Mouse (Mus musculus) liver, embryonic 16.5 days (tissue): ENCODE measurements around the gene Shisa9. TPM values are rescaled to one million over a fixed set of nuclear protein-coding genes. Genes with fewer than 3 reads are reported as not detected.

Experiments
- ATAC-seq: fragments of 200-750 bp; cut with Nextera tagmentation; 2 replicates; pipeline ENCODE4 v1.8.0; 2017; ENCODE audit warnings: low read depth, mild to moderate bottlenecking, moderate number of reproducible peaks, moderate library complexity
- H3K27ac ChIP-seq: fragments of 300-500 bp; sonication (generic); 2 replicates; pipeline ENCODE4 v1.5.1; 2014; ENCODE audit warnings: mild to moderate bottlenecking, low read length
- H3K27me3 ChIP-seq: fragments of 300-500 bp; sonication (generic); 2 replicates; pipeline ENCODE4 v1.6.1; 2014; ENCODE audit warnings: low read depth, low read length, mixed read lengths; ENCODE audit not compliant: control insufficient read depth, insufficient read depth
- H3K36me3 ChIP-seq: fragments of 300-500 bp; sonication (generic); 2 replicates; pipeline ENCODE4 v1.6.1; 2014; ENCODE audit warnings: mild to moderate bottlenecking; ENCODE audit not compliant: control insufficient read depth, insufficient read depth
- H3K4me1 ChIP-seq: fragments of 300-500 bp; sonication (generic); 2 replicates; pipeline ENCODE4 v1.6.1; 2014; ENCODE audit warnings: low read depth, low read length, mixed read lengths; ENCODE audit not compliant: control insufficient read depth
- H3K4me2 ChIP-seq: fragments of 300-500 bp; sonication (generic); 2 replicates; pipeline ENCODE4 v1.6.1; 2014; ENCODE audit warnings: low read depth, low read length, mixed read lengths
- H3K4me3 ChIP-seq: fragments of 300-500 bp; sonication (generic); 2 replicates; pipeline ENCODE4 v1.5.1; 2014; ENCODE audit warnings: low read depth, mild to moderate bottlenecking, low read length
- H3K9ac ChIP-seq: fragments of 300-500 bp; sonication (generic); 2 replicates; pipeline ENCODE4 v1.6.1; 2014; ENCODE audit warnings: low read depth, low read length
- H3K9me3 ChIP-seq: fragments of 300-500 bp; sonication (generic); replicated peaks from 2 replicates; pipeline ENCODE4 v1.6.1; 2016; ENCODE audit warnings: low read length; ENCODE audit not compliant: control insufficient read depth
- WGBS: fragments of 180-500 bp; shearing (Covaris S2); extraction: QIAGEN DNeasy Blood & Tissue Kit; methylation state at CpG from one replicate; pipeline ENCODE4 v1.1.7; 2014; ENCODE audit not compliant: insufficient replicate concordance; 5-methylcytosine and 5-hydroxymethylcytosine counted together
- polyA plus RNA-seq: library from polyadenylated mRNA; unstranded; fragments of >200 nt; fragmentation: Nextera tagmentation; extraction: Ambion mirVana; gene quantifications from 2 replicates; pipeline ENCODE4 v1.2.1, GENCODE M21; 2015

Shisa9 gene
- polyA plus RNA-seq, 1 experiment from 2014 or later, result 0.22 TPM

DNA sequence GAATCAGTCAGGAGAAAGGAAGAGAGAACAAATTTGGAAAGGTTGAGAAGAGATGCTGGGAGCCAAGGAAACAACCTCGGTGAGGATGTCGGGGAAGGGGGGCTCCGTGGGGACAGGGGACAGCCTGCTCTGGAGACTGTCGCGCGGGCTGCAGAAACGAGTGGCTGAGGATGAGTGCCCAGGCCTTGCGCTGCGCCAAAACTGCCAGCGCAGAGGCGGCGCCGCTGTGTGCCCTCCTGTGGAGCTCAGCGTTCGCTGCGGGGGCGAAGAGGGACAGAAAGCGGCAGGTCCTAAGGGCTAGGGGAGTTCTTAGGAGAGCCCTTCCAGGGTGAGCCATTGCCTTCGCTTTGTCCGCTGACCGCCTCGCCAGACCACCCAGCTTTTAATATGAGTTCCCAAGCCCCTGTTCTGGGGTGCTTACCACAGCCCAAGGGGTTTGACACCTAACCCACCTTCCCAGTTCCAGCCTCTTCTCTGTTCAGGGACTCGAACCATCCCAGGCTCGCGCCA is 752 bp upstream of the Shisa9 start:
- Histone ChIP-seq H3K4me2 (no peak overlapping the region), H3K9me3 (no peaks in the 10 kb centered on the region), H3K27me3 (peaks cover 57% of the 10 kb centered on the region), H3K9ac (no peak overlapping the region), H3K36me3 (no peaks in the 10 kb centered on the region), H3K4me3 (no peak overlapping the region), H3K4me1 (no peaks in the 10 kb centered on the region), H3K27ac (no peak overlapping the region)
- WGBS, result 3% methylated on average over 25 of the region's 25 CpGs
- no peak for ATAC-seq

DNA sequence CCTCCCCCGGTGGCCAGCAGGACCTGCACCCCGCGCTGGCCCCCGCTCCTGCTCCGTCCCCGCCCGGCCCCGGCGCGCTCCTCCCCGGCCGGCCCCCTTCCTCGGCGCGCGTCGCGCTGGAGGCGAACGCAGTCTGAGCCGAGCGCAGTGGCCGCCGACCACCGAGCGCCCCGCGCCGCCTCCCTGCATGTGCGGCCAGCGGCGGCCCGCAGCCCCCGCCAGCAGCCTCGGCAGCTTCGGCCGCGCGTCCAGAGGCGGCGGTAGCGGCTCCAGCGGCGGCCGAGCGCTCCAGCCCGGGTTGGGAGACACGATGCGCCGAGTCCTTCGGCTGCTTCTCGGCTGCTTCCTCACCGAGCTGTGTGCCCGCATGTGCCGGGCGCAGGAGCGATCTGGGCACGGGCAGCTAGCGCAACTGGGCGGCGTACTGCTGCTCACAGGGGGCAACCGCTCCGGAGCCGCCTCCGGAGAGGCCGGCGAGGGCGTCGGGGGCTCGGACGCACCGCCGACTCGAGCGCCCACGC is 418 bp downstream of the Shisa9 start:
- Histone ChIP-seq H3K9me3 (no peaks in the 10 kb centered on the region), H3K36me3 (no peaks in the 10 kb centered on the region), H3K9ac (no peak overlapping the region), H3K4me3 (peak overlapping the region; percentile 36), H3K27ac (no peak overlapping the region), H3K4me1 (no peaks in the 10 kb centered on the region), H3K4me2 (peak overlapping the region; percentile 52), H3K27me3 (peaks cover 57% of the 10 kb centered on the region)
- ATAC-seq, result no peak
- WGBS, result under 1% methylated on average over 68 of the region's 76 CpGs

DNA sequence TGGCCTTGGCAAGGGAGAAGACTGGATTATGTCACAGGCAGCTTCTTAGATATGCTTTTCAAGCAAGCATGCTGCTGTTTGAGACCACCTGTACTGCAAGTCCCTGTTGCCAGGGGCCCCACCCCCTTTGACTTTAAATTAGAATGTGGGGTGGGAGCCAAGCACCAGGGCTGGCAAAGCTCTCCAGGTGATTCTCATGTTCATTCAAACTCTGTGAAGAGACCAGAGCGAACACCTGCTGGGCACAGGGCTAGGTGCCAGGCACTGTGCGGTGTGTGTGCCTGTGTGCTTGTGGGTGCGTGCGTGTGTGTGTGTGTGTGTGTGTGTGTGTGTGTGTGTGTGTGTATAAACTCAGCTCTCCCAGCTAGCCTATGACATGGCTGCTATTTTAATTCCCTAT is 3.1 kb downstream of the Shisa9 start:
- Histone ChIP-seq H3K27me3 (peaks cover 49% of the 10 kb centered on the region), H3K4me2 (no peak overlapping the region), H3K4me1 (no peaks in the 10 kb centered on the region), H3K4me3 (no peak overlapping the region), H3K9ac (no peak overlapping the region), H3K27ac (no peak overlapping the region), H3K9me3 (no peaks in the 10 kb centered on the region), H3K36me3 (no peaks in the 10 kb centered on the region)
- 74% methylated on average over 4 of the region's 4 CpGs for WGBS
- no peak for ATAC-seq

DNA sequence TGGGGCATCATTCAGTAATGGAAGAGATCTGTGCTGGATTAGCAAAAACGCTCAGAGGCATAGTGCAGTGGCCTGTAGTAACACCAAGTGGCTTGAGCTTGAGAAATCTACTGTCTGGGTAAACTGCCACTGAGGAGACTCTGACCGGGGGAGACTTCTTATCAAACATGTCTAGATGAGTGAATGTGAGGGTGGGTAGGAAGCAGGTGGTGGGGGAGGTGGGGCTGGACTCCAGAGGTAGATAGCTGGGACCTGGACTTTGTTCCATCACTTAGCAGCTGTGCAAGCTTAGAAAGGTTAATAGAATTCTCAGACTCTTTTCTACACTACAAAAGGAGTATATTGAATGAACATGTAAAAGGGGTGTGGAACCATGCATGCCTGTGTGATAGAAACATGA is 21.3 kb downstream of the Shisa9 start:
- Histone ChIP-seq H3K27ac (no peak overlapping the region), H3K4me1 (no peaks in the 10 kb centered on the region), H3K27me3 (no peaks in the 10 kb centered on the region), H3K36me3 (no peaks in the 10 kb centered on the region), H3K9me3 (no peaks in the 10 kb centered on the region), H3K4me2 (no peak overlapping the region), H3K4me3 (no peak overlapping the region), H3K9ac (no peak overlapping the region)
- ATAC-seq, result no peak
- 33% methylated on average over 2 of the region's 2 CpGs for WGBS

DNA sequence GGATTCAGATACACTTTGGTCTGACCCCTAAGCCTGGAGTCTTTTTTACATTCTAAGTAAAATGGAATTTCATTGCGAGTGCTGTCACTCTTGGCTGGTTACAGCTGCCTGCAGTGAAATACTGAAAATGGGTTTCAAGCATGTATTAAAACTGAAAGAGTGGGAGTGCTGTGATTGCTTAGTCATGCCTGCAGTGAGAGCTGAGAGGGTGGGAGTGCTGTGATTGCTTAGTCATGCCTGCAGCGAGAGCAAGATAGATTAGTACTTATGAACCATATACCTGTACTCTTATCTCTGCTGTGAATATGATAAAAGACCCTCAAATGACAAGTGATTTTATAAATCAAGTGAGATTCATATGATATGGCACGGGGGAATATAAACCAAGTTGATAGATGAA is 26.2 kb downstream of the Shisa9 start:
- no peaks in the 10 kb centered on the region for H3K36me3 ChIP-seq
- 37% methylated on average over 3 of the region's 3 CpGs for WGBS
- no peak overlapping the region for H3K4me2 ChIP-seq
- H3K9ac ChIP-seq, result no peak overlapping the region
- no peak overlapping the region for H3K4me3 ChIP-seq
- no peak overlapping the region for H3K27ac ChIP-seq
- no peak for ATAC-seq
- no peaks in the 10 kb centered on the region for H3K4me1 ChIP-seq
- H3K27me3 ChIP-seq, result no peaks in the 10 kb centered on the region
- H3K9me3 ChIP-seq, result no peaks in the 10 kb centered on the region

DNA sequence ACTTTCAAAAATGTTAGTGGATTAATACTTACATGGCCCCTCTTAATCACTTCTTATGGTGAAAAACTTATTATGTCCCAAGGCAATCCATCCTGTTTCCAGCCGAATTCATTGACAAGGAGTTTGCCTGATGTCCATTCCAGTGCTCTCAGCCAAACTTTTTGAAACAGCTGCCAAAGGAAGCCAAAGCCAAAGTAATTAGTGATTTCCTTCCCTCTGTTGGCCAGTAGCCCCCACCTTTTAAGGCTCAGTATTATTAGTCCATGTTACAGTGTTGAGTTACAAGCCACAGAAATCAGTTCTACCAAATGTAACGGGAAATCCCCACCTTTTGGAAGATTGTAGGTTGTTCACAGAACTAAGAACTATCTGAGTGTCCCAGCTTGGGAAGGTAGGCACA is 28.8 kb downstream of the Shisa9 start:
- Histone ChIP-seq H3K27ac (no peak overlapping the region), H3K27me3 (no peaks in the 10 kb centered on the region), H3K4me3 (no peak overlapping the region), H3K9me3 (no peaks in the 10 kb centered on the region), H3K36me3 (no peaks in the 10 kb centered on the region), H3K4me2 (no peak overlapping the region), H3K4me1 (no peaks in the 10 kb centered on the region), H3K9ac (no peak overlapping the region)
- no peak for ATAC-seq
- WGBS, result 50% methylated on average over 2 of the region's 2 CpGs

DNA sequence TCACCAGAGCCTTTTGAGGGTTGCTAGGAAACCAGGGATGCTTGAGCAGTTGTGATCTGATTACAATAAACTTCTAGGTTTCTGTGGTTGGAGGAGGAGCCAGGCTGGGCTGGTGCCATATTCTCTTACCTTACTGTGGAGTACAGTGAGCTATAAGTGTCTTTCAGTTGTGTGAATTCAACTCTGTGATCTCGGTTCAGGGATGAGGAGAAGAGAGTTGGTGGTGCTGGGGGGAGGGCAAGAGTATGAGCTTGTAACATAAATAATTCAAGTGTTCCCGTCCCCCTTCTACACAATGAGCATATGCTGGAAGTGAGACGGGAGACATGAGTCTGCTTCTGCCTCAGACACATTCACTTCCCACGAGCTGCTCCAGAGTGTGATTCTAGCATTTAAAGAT is 30.6 kb downstream of the Shisa9 start:
- no peak overlapping the region for H3K27ac ChIP-seq
- no peak overlapping the region for H3K9ac ChIP-seq

DNA sequence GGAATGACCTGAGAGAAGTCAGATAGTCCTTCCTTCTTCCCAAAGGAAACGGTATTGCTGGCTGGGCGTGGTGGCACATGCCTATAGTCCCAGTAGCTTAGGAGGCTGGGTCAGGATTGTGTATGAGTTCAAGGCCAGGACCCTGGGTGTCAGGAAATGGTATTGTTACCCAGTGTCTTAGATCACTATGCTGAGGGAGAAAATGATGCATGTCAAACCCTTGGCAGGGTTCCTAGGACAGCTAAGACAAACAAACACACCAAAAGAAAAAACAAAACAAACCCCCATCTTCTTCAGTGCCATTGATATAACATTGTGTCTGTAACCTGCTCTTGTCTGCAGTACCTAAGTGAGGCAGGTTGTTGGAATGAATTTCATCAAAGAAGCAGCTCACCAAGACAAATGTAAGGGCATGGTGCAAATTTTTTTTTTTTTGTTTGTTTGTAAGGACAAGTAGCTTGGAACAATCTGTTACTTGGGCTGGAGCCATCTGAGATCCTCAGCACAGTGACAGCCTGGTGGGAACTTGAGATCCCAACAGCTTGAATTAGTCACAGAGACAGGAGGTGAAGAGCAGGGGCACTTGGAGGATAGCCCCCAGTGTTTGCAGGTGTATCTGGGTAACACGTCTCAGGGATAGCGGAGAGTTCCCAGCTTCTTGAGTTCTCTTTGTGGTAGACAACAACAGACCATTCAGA is 34.2 kb downstream of the Shisa9 start:
- no peak overlapping the region for H3K4me3 ChIP-seq
- 67% methylated on average over 4 of the region's 4 CpGs for WGBS
- H3K27me3 ChIP-seq, result no peaks in the 10 kb centered on the region
- no peaks in the 10 kb centered on the region for H3K9me3 ChIP-seq
- ATAC-seq, result no peak
- H3K36me3 ChIP-seq, result no peaks in the 10 kb centered on the region
- no peak overlapping the region for H3K4me2 ChIP-seq
- no peak overlapping the region for H3K9ac ChIP-seq
- no peaks in the 10 kb centered on the region for H3K4me1 ChIP-seq
- no peak overlapping the region for H3K27ac ChIP-seq

More for the DNA sequence above, 30.6 kb downstream of the Shisa9 start:
- no peak overlapping the region for H3K4me3 ChIP-seq
- no peak overlapping the region for H3K4me2 ChIP-seq
- WGBS, result 44% methylated on average over 4 of the region's 4 CpGs
- H3K4me1 ChIP-seq, result no peaks in the 10 kb centered on the region
- no peak for ATAC-seq
- no peaks in the 10 kb centered on the region for H3K9me3 ChIP-seq
- no peaks in the 10 kb centered on the region for H3K27me3 ChIP-seq
- no peaks in the 10 kb centered on the region for H3K36me3 ChIP-seq

DNA sequence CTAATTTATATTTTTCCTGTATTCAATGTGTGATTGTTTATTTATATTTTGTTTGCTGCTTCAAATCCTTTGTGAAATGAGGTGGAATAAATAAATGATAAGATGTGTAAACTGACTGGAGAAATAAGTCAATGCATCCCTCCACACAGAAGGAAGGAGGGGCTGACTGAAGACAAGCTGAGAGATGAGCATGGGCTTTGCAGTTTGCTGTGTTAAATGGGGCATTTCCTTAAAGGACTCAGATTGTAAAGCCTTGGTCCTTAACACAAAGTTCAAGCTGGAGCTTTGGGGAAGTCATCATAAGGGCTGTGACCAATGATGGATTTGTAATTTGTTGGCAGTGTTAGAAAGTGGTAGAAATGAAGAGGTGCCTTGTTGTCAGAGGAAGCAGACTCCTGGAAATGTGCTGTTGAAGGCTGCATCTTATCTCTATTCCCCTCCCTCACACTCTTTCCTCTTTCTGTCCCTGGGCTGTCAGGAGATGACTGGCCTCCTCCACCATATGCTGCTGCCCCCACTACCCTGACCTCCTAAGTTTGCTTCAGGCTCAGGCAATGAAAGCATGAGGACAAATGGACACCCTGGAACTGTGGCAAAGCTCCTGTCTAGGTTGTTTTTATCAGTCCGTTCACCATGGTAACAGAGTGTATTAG is 36.3 kb downstream of the Shisa9 start:
- peak; percentile 83 for ATAC-seq
- H3K9ac ChIP-seq, result no peak overlapping the region

More for the DNA sequence above, 36.3 kb downstream of the Shisa9 start:
- Histone ChIP-seq H3K36me3 (no peaks in the 10 kb centered on the region), H3K4me2 (no peak overlapping the region), H3K4me3 (no peak overlapping the region), H3K27ac (no peak overlapping the region; the same call in 1 of the 2 replicates), H3K27me3 (no peaks in the 10 kb centered on the region), H3K9me3 (no peaks in the 10 kb centered on the region), H3K4me1 (no peaks in the 10 kb centered on the region)
- 13% methylated on average over 1 of the region's 1 CpGs for WGBS
